Mouse (Mus musculus): ENCODE results near the gene Zfp652.

The Zfp652 gene

DNA sequence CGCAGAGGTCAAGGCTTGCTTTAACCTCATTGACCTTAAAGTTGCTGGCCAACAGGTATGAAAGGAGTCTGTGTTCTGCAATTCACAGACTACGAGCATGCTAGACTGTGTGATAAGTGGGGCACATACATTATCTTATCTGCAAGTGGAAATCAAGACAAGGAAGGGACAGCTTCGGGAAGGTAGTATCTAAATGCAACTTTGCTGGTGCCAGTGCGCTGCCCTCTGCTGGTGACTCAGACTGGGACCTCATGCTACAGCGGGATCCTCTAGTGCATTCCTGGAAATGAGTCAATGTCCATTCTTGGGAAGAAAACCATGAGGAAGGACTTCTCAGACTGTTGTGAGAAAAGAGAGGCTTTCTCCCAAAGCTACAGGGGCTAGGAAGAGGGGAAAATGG, 141.2 kb downstream of the Zfp652 start:
- in situ Hi-C loops (cut with MboI, MseI): loop anchor here (25.0 kb wide), 1 partner anchor 1159 kb away; the partner anchor contains the start of gene Sp6

DNA sequence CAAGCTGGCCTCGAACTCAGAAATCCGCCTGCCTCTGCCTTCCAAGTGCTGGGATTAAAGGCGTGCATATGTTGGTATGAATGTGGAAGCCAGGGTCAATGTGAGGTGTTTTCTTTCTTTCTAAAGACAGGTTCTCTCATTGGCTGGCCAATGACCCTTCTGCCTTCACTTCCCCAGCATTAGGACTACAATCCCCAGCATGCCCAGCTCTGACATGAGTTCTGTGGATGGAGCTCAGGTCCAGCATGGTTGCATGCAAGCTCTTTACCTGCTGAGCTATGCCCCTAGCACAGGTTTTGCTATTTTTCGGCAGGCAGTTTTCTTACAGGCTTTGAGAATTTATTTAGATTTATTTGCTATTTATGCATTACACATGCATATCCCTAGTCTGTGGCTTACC, 144.8 kb downstream of the Zfp652 start:
- in situ Hi-C loops (cut with MboI, MseI): loop anchor here (25.0 kb wide), 1 partner anchor 1155 kb away; the partner anchor contains the start of gene Sp6

DNA sequence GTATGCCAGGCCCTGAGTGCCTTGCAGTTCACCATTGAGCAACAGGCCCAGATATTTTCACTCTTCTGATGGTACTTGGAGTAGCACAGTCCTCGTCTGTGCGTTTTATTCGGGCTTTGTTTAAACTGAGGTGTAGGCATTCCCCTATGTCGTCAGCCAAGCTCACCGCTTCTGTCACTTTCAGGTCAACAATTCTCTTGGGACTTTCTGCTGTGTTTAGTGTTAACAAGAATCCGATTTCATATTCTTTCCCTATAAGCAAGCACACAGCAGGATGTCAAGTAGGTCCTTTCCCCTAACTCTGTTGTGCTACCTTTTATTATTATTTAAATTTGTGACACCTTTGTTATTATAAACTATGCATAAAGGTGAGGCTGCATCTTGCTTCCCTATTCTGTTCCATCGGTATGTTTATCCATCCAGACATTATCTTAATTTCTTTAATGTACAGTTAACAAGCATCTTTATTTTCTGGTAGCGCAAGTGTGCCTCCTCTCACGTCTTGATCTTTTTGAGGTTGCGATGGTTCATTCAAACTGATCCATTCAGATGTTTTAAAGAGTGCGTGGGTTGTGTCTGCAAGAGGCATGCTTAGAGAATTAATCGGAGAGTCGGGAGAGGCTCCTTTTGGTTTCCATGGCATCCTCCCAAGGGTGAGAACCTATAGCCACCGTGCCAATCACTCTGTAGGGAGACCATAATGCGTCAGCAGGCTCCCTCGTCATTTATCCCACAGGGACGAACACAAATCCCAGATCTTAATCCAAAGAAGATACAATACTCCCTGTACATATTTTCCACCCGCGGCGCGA, 145.4 kb downstream of the Zfp652 start:
- in situ Hi-C loops (cut with MboI, MseI): loop anchor here (25.0 kb wide), 1 partner anchor 1154 kb away; the partner anchor contains the start of gene Sp6

DNA sequence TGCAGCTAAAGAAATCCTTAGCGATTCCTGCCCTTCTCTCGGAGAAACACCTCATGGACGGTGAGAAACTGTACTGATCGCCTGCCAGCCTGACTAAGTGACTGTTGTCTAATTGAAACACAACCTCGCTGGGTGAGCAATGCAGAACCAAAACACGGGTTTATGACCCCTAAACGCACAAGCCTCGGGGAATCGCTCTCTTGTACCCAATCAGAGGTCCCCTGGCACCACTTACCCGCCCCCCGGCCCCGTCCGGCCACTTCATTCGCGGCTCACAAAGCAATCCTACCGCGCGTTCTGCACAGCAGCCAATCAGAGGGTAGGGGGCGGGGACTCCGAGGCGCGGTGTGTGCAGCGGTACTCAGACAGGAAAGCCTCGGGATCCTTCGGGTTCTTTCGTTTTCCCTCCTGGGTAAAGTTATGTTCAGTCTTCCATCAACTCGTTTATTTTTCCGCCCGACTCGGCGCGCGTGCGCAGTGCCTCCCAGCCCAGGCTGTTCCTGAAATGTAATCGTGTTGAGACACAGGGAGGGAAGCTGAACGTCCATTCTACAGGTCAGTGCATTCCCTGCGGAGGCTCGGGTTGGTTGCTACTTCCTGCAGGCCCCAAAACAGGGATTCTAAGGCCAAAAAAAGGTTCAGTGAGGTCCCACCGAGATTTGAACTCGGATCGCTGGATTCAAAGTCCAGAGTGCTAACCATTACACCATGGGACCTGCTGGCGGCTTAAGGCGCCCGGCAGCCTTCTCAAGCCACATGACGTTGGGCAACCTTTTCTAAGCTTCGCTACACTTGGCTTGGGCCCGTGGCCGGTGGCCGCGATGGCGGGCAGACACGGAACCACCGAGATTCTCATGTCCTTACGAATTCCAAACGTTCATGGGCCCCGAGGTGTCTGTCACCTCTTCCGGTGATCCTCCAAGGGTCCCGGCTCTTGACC, 146.3 kb downstream of the Zfp652 start:
- in situ Hi-C loops (cut with MboI, MseI): loop anchor here (25.0 kb wide), 1 partner anchor 1154 kb away; the partner anchor contains the start of gene Sp6

DNA sequence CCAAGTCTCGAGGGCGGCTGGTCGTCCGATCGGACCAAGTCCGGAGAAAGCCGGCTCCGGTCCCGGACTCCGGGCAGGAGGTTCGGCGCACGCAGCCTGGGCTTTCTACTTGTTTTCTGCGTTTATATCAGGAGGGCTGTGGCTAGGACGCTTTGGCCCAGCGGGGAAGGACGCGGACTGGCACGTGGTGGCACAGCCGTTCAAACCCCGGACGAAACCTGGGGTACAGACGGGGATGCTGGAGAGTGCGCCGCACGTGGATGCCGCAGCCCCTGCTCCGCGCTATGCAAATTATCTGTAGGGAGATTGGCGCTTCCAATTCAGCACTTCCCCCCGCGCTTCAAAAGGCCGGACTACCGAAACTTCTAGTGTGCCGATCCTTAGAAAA, 147.0 kb downstream of the Zfp652 start:
- in situ Hi-C loops (cut with MboI, MseI): loop anchor here (25.0 kb wide), 1 partner anchor 1153 kb away; the partner anchor contains the start of gene Sp6

DNA sequence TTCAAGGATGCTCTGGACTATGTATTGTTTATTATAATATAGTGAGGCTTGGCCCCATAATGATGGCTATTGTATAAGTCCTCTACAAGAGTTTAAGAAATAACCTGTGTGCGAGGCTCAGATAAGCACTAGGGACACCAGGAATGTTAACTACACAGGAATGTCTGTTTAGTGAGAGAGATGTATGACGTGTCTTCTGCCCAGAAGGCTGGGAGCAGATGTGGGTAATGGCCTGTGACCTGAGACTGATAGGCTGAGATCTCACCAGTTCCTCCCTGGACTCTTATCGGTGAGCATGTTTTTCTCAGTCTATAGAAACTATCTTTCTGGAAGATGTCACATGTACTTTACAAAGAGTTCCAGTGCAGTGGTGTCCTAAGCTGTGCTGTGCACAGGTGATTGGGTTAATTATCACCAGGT, 147.6 kb downstream of the Zfp652 start:
- in situ Hi-C loops (cut with MboI, MseI): loop anchor here (25.0 kb wide), 1 partner anchor 1152 kb away; the partner anchor contains the start of gene Sp6

DNA sequence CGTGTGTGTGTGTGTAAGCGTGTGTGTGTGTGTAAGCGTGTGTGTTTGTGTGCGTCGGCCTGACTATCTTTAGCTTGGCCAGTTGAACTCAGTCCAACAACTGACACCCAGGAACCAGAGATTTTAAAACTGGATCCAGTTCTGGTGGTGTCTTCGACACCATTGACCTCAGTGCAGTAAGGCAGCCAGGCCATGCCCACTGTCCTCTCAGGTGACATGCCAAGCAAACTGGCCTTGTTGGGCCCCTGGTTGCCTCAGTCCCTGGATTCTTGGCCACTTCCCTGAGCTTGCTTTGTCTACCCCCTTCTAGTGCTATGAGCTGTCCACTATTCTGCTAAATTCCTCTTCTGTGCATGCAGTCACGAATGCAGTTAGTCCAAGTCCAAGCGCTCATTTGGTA, 148.9 kb downstream of the Zfp652 start:
- in situ Hi-C loops (cut with MboI, MseI): loop anchor here (25.0 kb wide), 1 partner anchor 1151 kb away; the partner anchor contains the start of gene Sp6

DNA sequence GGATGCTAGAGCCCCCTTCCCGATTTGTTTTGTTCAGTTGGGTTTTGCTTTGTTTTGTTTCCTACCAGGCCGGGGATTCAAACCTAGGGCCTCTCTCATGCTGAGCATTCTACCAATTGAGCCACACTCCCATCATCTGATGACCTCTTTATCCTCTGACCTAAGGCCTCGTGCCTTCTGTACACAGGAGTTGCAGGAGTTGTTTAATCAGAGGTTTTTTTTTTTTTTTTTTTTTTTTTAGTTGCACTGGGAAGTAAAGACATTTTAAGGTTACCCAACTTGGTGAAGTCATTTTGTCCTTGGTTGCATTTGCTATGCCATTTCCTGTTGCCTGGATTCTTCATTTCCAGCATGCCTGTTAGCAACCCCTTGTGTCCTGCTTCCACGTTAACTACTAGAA, 157.0 kb downstream of the Zfp652 start:
- in situ Hi-C loops (cut with MboI, MseI): loop anchor here (25.0 kb wide), 1 partner anchor 1143 kb away; the partner anchor contains the start of gene Sp6

DNA sequence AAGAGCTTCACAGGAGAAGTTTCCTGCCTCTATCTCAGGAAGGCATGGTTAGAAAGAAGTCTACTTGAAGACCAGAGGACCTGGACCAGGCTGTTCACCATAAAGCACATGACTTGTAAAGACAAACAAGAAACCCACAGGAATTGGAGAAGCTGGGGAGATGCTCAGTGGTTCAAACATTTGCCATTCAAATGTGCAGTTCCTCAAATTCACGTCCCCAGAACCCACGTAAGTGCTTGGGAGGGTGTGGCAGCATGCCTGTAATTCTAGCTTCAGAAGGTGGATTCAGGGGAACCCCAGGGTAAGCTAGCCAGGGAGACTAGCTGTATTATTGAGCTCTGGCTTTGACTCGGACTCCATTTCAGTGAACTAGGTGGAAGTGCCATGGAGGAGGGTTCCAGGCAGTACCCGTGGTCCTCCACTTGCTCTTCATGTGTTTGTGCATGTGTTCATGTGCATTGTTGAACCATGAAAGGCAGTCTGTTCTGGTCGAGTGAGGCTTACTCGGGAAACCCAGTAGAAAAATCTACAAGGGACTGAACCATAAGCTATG, 157.5 kb downstream of the Zfp652 start:
- in situ Hi-C loops (cut with MboI, MseI): loop anchor here (25.0 kb wide), 1 partner anchor 1142 kb away; the partner anchor contains the start of gene Sp6

DNA sequence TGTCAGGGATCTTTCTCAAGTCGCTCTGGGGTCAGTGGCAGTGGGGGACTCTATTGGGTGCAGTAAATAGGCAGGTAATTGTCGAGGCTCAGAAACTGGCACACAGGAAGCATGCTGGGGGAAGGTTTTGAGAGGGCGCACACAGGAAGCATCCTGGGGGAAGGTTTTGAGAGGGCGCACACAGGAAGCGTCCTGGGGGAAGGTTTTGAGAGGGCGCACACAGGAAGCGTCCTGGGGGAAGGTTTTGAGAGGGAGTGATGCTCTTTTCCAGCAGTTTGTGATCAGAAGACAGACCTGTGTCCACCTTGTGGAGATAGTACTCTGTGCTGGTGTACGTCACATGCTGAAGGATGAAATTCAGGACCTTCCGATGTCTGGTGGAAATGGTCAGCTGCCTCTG, 163.3 kb downstream of the Zfp652 start:
- in situ Hi-C loops (cut with MboI, MseI): no loop called here

DNA sequence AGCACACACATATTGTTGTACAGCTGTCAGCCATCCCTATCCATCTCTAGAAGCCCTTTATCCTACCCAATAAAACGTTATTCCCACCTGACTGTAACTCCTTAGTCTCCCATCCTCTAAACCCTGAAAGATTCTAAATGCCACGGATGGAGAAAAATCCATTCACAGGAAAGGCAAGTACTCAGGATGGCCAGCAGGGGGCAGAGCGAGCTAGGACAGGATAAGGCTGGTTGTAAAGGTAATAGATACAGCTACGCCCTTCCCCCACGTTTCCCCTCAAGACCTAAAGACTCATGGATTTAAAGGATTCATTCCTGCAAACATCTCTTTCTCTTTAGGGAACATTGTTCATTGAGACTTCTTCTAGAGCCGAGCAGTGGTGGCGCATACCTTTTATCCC, 163.8 kb downstream of the Zfp652 start:
- in situ Hi-C loops (cut with MboI, MseI): no loop called here

DNA sequence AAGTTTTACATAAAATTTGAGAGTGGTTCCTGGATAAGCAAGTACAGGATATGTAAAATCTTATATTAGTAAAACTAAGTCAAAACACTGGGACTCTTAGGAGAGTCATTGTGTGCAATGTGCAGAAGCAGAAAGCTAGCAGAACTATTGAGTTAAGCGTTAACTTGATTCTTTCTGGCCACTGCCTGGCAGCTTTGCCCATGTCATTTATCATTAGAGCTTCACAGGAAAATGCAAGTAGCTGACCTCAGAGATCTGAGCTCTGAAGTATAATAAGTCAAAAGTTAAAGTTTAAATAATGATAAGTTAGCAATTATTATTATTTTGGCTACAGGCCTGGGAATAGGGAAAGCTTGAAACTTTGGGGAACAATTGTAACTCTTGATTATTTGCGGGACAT, 167.4 kb downstream of the Zfp652 start:
- in situ Hi-C loops (cut with MboI, MseI): loop anchor here (5.0 to 10.0 kb wide), 2 partner anchors 97 to 805 kb away; partner anchors contain the start of gene Itga3
